8 mouse cellular contexts compared by ENCODE assay signal in genomic region chr19:10182142-10182541, GRCm38 (mm10). TPM values are rescaled to one million over a fixed set of nuclear protein-coding genes. Genes with fewer than 3 reads are reported as not detected.
DNase-seq lines count a peak whose midpoint lies in the region; ATAC-seq and TF ChIP-seq lines count a peak whose summit lies in the region.

No protein-coding gene starts in this region.

- no peak for TF ChIP-seq CTCF in spleen, adult 2 months (IDR thresholded peaks at IDR 0.05; ENCODE audit: extremely low read depth, insufficient read depth, insufficient read length, insufficient replicate concordance)

- H3K27ac ChIP-seq in spleen, adult 2 months (ENCODE audit: insufficient read depth, low read length) = no peak overlapping the region
- H3K27ac ChIP-seq in limb, embryonic 13.5 days = peak overlapping the region; percentile 58; the same call in 1 of the 2 replicates
- H3K27ac ChIP-seq in stomach, embryonic 15.5 days = peak overlapping the region; percentile 63; the same call in 1 of the 2 replicates

- H3K36me3 ChIP-seq in spleen, adult 2 months (ENCODE audit: control insufficient read depth, insufficient read depth, low read length) = no peaks in the 10 kb centered on the region
- peaks cover 26% of the 10 kb centered on the region for H3K36me3 ChIP-seq in limb, embryonic 13.5 days
- peaks cover 15% of the 10 kb centered on the region for H3K36me3 ChIP-seq in stomach, embryonic 15.5 days

- H3K9me3 ChIP-seq in limb, embryonic 13.5 days = no peaks in the 10 kb centered on the region
- H3K9me3 ChIP-seq in stomach, embryonic 15.5 days = no peaks in the 10 kb centered on the region

- WGBS in spleen, adult 2 months = 27% methylated on average over 7 of the region's 7 CpGs
- WGBS in limb, embryonic 13.5 days = 33% methylated on average over 7 of the region's 7 CpGs
- 30% methylated on average over 7 of the region's 7 CpGs for WGBS in stomach, embryonic 15.5 days

- peak overlapping the region; percentile 58; the same call in 1 of the 2 replicates for H3K9ac ChIP-seq in limb, embryonic 13.5 days
- H3K9ac ChIP-seq in stomach, embryonic 15.5 days = no peak overlapping the region

- no peak for TF ChIP-seq POLR2A in spleen, adult 2 months (IDR thresholded peaks at IDR 0.05; ENCODE audit: low read depth, low read length)

- peak overlapping the region; percentile 80 for H3K4me2 ChIP-seq in limb, embryonic 13.5 days (replicated peaks)
- H3K4me2 ChIP-seq in stomach, embryonic 15.5 days = peak overlapping the region; percentile 72

- no peaks in the 10 kb centered on the region; the same call in 1 of the 2 replicates for H3K4me1 ChIP-seq in spleen, adult 2 months (ENCODE audit: control insufficient read depth, insufficient read depth, insufficient read length)
- H3K4me1 ChIP-seq in limb, embryonic 13.5 days = peaks cover 22% of the 10 kb centered on the region
- H3K4me1 ChIP-seq in stomach, embryonic 15.5 days = peaks cover 7% of the 10 kb centered on the region

- DNase-seq in spleen, adult 2 months (ENCODE audit: low read depth in 1 of 2, low spot score in 2 of 2) = no peak
- no peak for DNase-seq in spleen, adult 18-20 months
- no peak for DNase-seq in layer of hippocampus, postnatal 10 days (ENCODE audit: low spot score in 2 of 2)
- no peak for DNase-seq in frontal cortex, postnatal 25 days (ENCODE audit: low spot score in 2 of 2)
- no peak for DNase-seq in ovary, postnatal 10 days (ENCODE audit: low spot score)

- H3K27me3 ChIP-seq in spleen, adult 2 months (ENCODE audit: control insufficient read depth, insufficient read depth, low read length) = no peaks in the 10 kb centered on the region
- no peaks in the 10 kb centered on the region for H3K27me3 ChIP-seq in limb, embryonic 13.5 days
- H3K27me3 ChIP-seq in stomach, embryonic 15.5 days (replicated peaks) = no peaks in the 10 kb centered on the region

- H3K4me3 ChIP-seq in spleen, adult 2 months (ENCODE audit: extremely low read depth, insufficient read depth, insufficient read length) = peak overlapping the region; percentile 72
- H3K4me3 ChIP-seq in limb, embryonic 13.5 days = peak overlapping the region; percentile 87
- H3K4me3 ChIP-seq in stomach, embryonic 15.5 days (replicated peaks) = peak overlapping the region; percentile 91

- peak; percentile 68 for ATAC-seq in erythroblast, adult 5-6 weeks (replicated peaks; ENCODE audit: low FRiP score, poor library complexity, severe bottlenecking)
- no peak for ATAC-seq in limb, embryonic 13.5 days (ENCODE audit: low FRiP score, low read depth)
- ATAC-seq in stomach, embryonic 15.5 days (ENCODE audit: insufficient read depth, low FRiP score, low read depth) = no peak

RNA-seq across cellular contexts. Expression of gene Fads1, which starts 0.5 kb away (rescaled TPM):
- polyA plus RNA-seq in spleen, adult 2 months (2012; rRNA removed) = 17.8 and 20.0 TPM in 2 replicates
- total RNA-seq in erythroblast, adult 5-6 weeks (2015; ENCODE audit: low replicate concordance) = 19.2 and 38.2 TPM in 2 replicates
- 13.0 and 15.6 TPM in 2 replicates for total RNA-seq in erythroblast, adult 5-6 weeks (2017; ENCODE audit: low replicate concordance)
- 115 and 119 TPM in 2 replicates for polyA plus RNA-seq in limb, embryonic 13.5 days (2015; fragmentation: Nextera tagmentation; extraction: Ambion mirVana)
- 111 and 122 TPM in 2 replicates for polyA plus RNA-seq in stomach, embryonic 15.5 days (2015; fragmentation: Nextera tagmentation; extraction: Ambion mirVana)
- 100 to 1,000 TPM; 180 to 185 TPM for total RNA-seq in layer of hippocampus, postnatal 10 days (2021)

RNA-seq across cellular contexts. Expression of gene Tmem258, which starts 21.7 kb away (rescaled TPM):
- polyA plus RNA-seq in spleen, adult 2 months (2012; rRNA removed) = 70.4 and 88.0 TPM in 2 replicates
- total RNA-seq in erythroblast, adult 5-6 weeks (2015; ENCODE audit: low replicate concordance) = 87.8 and 120 TPM in 2 replicates
- total RNA-seq in erythroblast, adult 5-6 weeks (2017; ENCODE audit: low replicate concordance) = 49.7 and 60.6 TPM in 2 replicates
- polyA plus RNA-seq in limb, embryonic 13.5 days (2015; fragmentation: Nextera tagmentation; extraction: Ambion mirVana) = 475 and 492 TPM in 2 replicates
- 473 and 509 TPM in 2 replicates for polyA plus RNA-seq in stomach, embryonic 15.5 days (2015; fragmentation: Nextera tagmentation; extraction: Ambion mirVana)
- 100 to 1,000 TPM in 1 of 2 experiments, 10 to 100 TPM in 1; 90.7 to 113 TPM for total RNA-seq in layer of hippocampus, postnatal 10 days (2021)

RNA-seq across cellular contexts. Expression of gene Fen1, which starts 21.8 kb away (rescaled TPM):
- polyA plus RNA-seq in spleen, adult 2 months (2012; rRNA removed) = 16.0 and 23.4 TPM in 2 replicates
- 15.2 and 26.3 TPM in 2 replicates for total RNA-seq in erythroblast, adult 5-6 weeks (2015; ENCODE audit: low replicate concordance)
- 38.4 and 58.1 TPM in 2 replicates for total RNA-seq in erythroblast, adult 5-6 weeks (2017; ENCODE audit: low replicate concordance)
- polyA plus RNA-seq in limb, embryonic 13.5 days (2015; fragmentation: Nextera tagmentation; extraction: Ambion mirVana) = 78.4 and 82.0 TPM in 2 replicates
- 86.3 and 92.0 TPM in 2 replicates for polyA plus RNA-seq in stomach, embryonic 15.5 days (2015; fragmentation: Nextera tagmentation; extraction: Ambion mirVana)
- total RNA-seq in layer of hippocampus, postnatal 10 days (2021) = 10 to 100 TPM; 10.4 to 12.5 TPM

RNA-seq across cellular contexts. Expression of gene Myrf, which starts 58.4 kb away (rescaled TPM):
- 2.3 and 3.8 TPM in 2 replicates for polyA plus RNA-seq in spleen, adult 2 months (2012; rRNA removed)
- not detected in 2 replicates for total RNA-seq in erythroblast, adult 5-6 weeks (2015; ENCODE audit: low replicate concordance)
- total RNA-seq in erythroblast, adult 5-6 weeks (2017; ENCODE audit: low replicate concordance) = 0.42 TPM in 1 of 2 replicates, not detected in the other
- 1.3 and 1.9 TPM in 2 replicates for polyA plus RNA-seq in limb, embryonic 13.5 days (2015; fragmentation: Nextera tagmentation; extraction: Ambion mirVana)
- 17.5 and 17.8 TPM in 2 replicates for polyA plus RNA-seq in stomach, embryonic 15.5 days (2015; fragmentation: Nextera tagmentation; extraction: Ambion mirVana)
- 1 to 10 TPM; 8.0 to 9.5 TPM for total RNA-seq in layer of hippocampus, postnatal 10 days (2021)
